Mouse (Mus musculus): ENCODE measurements around the gene Ecm1. TPM values are rescaled to one million over a fixed set of nuclear protein-coding genes. Genes with fewer than 3 reads are reported as not detected.

The Ecm1 gene
- polyA plus RNA-seq, 1 experiment from 2014 or later, result 15.3 TPM

DNA sequence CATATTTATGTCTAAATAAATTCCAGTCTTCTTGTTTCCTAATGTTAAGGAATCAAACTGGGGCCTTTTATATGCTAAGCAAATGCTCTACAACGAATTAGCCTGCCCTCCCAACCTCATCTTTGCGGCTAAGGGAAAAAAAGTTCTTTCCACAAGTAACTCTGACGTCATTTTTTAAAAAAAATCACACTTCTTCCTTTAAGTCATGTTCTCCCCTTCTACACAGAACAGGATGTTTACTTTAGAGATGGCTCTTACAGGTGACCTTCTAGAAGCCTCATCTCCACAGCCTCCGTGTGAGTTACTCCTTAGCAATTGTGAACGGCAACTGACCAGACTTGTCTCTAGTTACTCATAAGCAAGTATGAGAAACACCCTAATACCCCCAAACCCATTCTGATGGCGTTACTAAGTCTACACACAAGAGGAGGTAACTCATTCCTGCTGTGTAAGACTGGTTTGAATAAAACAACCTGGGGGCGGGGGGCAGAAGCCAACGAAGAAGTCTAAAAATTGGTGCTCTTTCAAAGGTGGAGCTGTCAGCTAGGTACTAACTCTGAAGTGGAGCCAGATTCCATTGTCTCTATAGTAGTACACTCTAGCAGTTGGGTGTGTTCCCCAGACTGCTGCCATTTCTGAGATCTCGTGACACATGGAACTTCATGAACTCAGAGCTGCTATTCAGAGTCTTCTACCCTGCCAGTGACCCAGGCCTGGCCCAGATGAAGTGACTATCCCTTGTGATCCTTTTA lies 19.3 kb upstream of the Ecm1 start:
- H3K36me3 ChIP-seq (ENCODE audit: control insufficient read depth, insufficient read depth, low read length), result 0 out of 2 replicates have a peak, but pooled peaks cover 1% of the 10 kb centered on the region
- H3K9ac ChIP-seq (ENCODE audit: low read depth, low read length), result no peak overlapping the region
- 46% methylated on average over 9 of the region's 9 CpGs for WGBS
- H3K27ac ChIP-seq (ENCODE audit: low read length), result no peak overlapping the region
- no peaks in the 10 kb centered on the region; the same call in 1 of the 2 replicates for H3K4me1 ChIP-seq (ENCODE audit: control insufficient read depth, insufficient read depth, low read length)
- H3K4me2 ChIP-seq (ENCODE audit: low read depth, low read length), result no peak overlapping the region
- no peak for ATAC-seq
- no peaks in the 10 kb centered on the region for H3K9me3 ChIP-seq (ENCODE audit: control insufficient read depth, low read length)
- H3K27me3 ChIP-seq (replicated peaks; ENCODE audit: control insufficient read depth, insufficient read depth, low read length), result no peaks in the 10 kb centered on the region
- H3K4me3 ChIP-seq (ENCODE audit: low read length), result no peak overlapping the region

DNA sequence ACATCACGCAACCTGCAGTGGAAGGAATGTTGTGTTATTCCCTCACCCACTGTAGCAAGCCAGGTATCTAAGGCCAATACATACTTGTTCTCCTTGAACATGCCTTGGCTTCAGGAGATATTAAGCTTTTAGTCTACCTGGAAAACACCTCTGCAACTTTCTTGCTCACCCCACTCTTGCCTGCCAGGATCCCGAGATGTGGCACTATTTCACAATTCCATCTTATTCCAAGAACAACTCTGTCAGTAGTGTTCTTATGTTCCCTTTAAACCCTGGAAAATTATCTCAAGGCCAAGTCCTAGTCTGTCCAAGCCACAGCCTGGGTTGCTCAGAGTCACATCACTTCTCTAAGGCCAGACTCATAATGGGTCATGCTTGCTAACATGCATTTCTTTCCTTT lies 17.4 kb upstream of the Ecm1 start:
- no peaks in the 10 kb centered on the region; the same call in 1 of the 2 replicates for H3K36me3 ChIP-seq (ENCODE audit: control insufficient read depth, insufficient read depth, low read length)
- H3K9me3 ChIP-seq (ENCODE audit: control insufficient read depth, low read length), result no peaks in the 10 kb centered on the region
- H3K4me1 ChIP-seq (ENCODE audit: control insufficient read depth, insufficient read depth, low read length), result no peaks in the 10 kb centered on the region; the same call in 1 of the 2 replicates
- H3K27ac ChIP-seq (ENCODE audit: low read length), result no peak overlapping the region
- H3K4me3 ChIP-seq (ENCODE audit: low read length), result no peak overlapping the region
- ATAC-seq, result no peak
- no peak overlapping the region for H3K4me2 ChIP-seq (ENCODE audit: low read depth, low read length)
- no peak overlapping the region for H3K9ac ChIP-seq (ENCODE audit: low read depth, low read length)
- WGBS, result 90% methylated on average over 2 of the region's 2 CpGs
- no peaks in the 10 kb centered on the region for H3K27me3 ChIP-seq (replicated peaks; ENCODE audit: control insufficient read depth, insufficient read depth, low read length)

DNA sequence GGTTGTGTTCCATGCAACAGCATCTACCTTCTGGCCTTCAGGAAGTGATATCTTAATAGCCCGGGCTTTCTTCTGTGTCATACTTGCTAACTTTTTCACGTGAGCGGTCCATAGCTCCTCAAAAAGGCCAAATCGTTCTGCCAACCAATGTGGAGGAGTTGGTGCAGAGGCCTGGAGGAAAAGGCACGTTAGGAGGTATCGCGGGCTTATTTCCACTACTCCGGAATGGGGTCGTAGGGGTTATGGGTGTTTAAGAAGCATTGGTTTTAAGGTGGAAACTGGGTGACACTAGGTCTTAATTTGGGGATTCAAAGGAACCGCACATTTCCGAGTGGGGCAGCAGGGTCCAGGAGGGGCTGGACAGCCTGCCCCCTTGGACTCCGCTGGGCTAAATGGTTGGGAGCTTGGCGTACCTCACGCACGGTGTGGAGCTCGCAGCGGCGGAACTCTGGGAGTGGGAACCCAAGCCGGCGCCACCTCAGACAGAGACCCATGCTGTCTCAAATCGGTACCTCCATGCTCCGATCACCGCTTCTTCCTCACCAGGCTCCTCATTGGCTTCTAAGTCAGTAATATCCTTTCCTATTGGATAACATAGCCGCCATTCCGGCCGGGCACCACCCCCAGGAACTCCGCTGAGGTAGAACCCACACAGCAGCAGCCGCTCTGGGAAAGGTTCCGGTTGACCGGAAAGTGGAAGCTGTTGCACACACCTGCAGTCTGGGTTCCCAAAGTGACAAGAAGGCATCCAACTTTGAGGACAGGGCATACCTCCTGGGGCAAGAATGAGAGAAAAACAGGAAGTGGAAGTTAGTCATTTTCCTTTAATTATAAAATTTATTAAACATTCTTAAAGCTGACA lies 15.2 kb upstream of the Ecm1 start:
- 0 out of 2 replicates have a peak overlapping the region, but pooled peaks have one; percentile 37 for H3K27ac ChIP-seq (ENCODE audit: low read length)
- peak overlapping the region; percentile 67 for H3K4me2 ChIP-seq (ENCODE audit: low read depth, low read length)
- under 1% methylated on average over 30 of the region's 30 CpGs for WGBS
- H3K9me3 ChIP-seq (ENCODE audit: control insufficient read depth, low read length), result no peaks in the 10 kb centered on the region
- H3K4me1 ChIP-seq (ENCODE audit: control insufficient read depth, insufficient read depth, low read length), result no peaks in the 10 kb centered on the region; the same call in 1 of the 2 replicates
- H3K4me3 ChIP-seq (ENCODE audit: low read length), result peak overlapping the region; percentile 98
- ATAC-seq, result peak; percentile 99
- H3K36me3 ChIP-seq (ENCODE audit: control insufficient read depth, insufficient read depth, low read length), result peaks cover 7% of the 10 kb centered on the region
- H3K27me3 ChIP-seq (replicated peaks; ENCODE audit: control insufficient read depth, insufficient read depth, low read length), result no peaks in the 10 kb centered on the region
- H3K9ac ChIP-seq (ENCODE audit: low read depth, low read length), result peak overlapping the region; percentile 89

DNA sequence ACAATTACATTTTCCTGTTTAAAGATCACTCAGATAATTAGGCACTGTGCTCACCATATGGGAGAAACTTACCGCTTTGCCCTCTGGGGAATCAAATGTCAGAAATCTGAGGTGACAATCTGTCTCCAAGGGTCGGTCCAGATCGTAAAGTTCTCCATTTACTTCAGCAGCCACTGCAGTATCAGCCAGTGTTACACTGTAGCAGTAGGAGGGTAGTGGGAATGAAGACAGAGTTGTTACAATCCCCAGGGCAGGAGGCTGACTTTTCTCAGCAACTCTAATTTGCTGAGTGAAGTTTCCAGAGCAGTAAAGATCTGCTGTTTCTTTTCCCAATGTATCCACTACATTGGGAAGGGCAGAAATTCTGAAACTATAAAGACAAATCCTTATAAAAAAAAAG lies 13.6 kb upstream of the Ecm1 start:
- Histone ChIP-seq H3K9ac (ENCODE audit: low read depth, low read length) (no peak overlapping the region), H3K27ac (ENCODE audit: low read length) (no peak overlapping the region), H3K9me3 (ENCODE audit: control insufficient read depth, low read length) (no peaks in the 10 kb centered on the region), H3K4me1 (ENCODE audit: control insufficient read depth, insufficient read depth, low read length) (no peaks in the 10 kb centered on the region), H3K4me2 (ENCODE audit: low read depth, low read length) (no peak overlapping the region), H3K27me3 (replicated peaks; ENCODE audit: control insufficient read depth, insufficient read depth, low read length) (no peaks in the 10 kb centered on the region), H3K36me3 (ENCODE audit: control insufficient read depth, insufficient read depth, low read length) (peaks cover 12% of the 10 kb centered on the region), H3K4me3 (ENCODE audit: low read length) (no peak overlapping the region)
- no peak for ATAC-seq
- 81% methylated on average over 3 of the region's 3 CpGs for WGBS

DNA sequence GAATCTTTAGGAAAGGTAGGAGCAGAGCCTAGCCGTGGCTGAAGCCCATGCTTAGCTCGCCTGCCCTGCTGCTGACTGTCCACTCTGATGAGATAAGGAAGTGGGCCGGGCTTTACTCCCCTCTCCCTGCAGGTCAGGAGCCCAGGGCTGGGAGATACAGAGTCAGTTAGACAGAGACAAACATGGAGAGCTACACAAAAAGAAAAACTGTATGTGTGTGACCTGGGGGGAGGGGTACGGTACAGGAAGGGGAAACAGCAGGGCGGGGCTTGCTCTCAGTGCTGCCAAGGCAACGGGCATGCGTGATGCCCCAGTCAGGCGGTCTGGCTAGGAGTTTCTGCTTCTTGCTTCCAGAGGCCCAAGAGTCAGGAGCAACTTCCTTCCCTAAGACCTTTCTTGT lies 1.0 kb upstream of the Ecm1 start:
- WGBS, result 58% methylated on average over 8 of the region's 8 CpGs
- Histone ChIP-seq H3K4me2 (ENCODE audit: low read depth, low read length) (no peak overlapping the region), H3K4me1 (ENCODE audit: control insufficient read depth, insufficient read depth, low read length) (peaks cover 8% of the 10 kb centered on the region; the same call in 1 of the 2 replicates), H3K36me3 (ENCODE audit: control insufficient read depth, insufficient read depth, low read length) (peaks cover 16% of the 10 kb centered on the region), H3K4me3 (ENCODE audit: low read length) (no peak overlapping the region), H3K27ac (ENCODE audit: low read length) (no peak overlapping the region), H3K9ac (ENCODE audit: low read depth, low read length) (no peak overlapping the region), H3K9me3 (ENCODE audit: control insufficient read depth, low read length) (no peaks in the 10 kb centered on the region), H3K27me3 (replicated peaks; ENCODE audit: control insufficient read depth, insufficient read depth, low read length) (no peaks in the 10 kb centered on the region)
- peak; percentile 41 for ATAC-seq

DNA sequence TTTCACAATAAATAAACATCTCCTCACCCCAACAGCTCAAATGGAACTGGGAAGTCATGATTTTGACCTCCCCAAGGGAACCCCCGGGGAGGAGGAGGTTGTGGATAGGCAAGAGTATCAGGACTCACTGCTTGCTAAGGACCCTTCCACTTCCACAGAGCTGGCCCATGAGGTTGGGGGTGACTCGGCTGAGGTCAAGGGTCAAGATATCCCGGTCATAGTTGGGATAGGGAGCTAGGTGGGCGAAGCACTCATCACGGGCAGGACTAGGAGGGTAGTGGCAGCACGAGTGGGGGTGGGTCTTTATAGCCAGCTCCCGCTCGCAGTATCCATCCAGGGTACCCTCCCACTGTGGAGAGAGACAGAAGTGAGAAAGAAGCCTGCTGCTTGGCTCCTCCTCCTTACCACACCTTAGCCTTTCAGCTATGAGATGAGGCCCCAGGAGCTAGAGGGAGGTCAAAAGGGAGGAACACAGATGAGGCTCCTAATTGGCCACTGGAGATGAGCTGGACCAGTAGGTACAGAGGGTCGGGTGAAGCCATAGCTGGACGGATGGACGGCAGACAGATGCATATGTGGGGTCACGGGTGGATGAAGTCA lies 4.2 kb downstream of the Ecm1 start:
- Histone ChIP-seq H3K4me1 (ENCODE audit: control insufficient read depth, insufficient read depth, low read length) (peaks cover 13% of the 10 kb centered on the region; the same call in 1 of the 2 replicates), H3K27ac (ENCODE audit: low read length) (no peak overlapping the region), H3K4me2 (ENCODE audit: low read depth, low read length) (no peak overlapping the region), H3K9ac (ENCODE audit: low read depth, low read length) (no peak overlapping the region), H3K9me3 (ENCODE audit: control insufficient read depth, low read length) (no peaks in the 10 kb centered on the region), H3K36me3 (ENCODE audit: control insufficient read depth, insufficient read depth, low read length) (peaks cover 9% of the 10 kb centered on the region; the same call in 1 of the 2 replicates), H3K4me3 (ENCODE audit: low read length) (no peak overlapping the region), H3K27me3 (replicated peaks; ENCODE audit: control insufficient read depth, insufficient read depth, low read length) (no peaks in the 10 kb centered on the region)
- WGBS, result 84% methylated on average over 12 of the region's 12 CpGs
- no peak for ATAC-seq

DNA sequence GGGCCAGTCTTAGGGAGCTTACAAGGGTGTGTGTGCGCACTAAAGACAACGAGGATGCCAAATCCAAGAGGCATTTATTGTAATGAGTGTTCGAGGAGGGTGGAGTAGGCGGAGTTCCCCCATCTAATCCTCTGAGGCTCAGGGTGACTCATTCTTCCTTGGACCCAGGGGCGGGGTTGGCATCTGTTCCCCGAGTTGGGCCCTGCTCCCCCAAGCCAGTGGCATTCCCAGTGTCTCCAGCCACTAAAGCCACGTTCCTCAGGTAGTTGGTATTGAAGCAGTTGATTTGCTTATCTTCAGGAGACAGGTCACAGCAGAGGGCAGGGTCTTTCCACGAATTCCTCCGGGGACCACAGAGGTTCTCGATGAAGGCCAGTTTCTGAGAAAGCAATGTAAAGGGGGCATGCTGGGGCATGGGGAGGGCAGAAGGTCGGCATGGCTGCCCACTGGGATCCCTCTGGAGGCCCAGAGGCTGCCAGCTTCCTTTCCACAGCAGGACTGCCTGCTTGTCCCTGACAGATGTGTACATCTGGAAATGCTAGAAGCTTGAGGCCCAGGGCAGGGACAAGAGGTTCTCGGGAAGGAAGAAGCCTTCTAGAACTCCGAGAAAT lies 5.2 kb downstream of the Ecm1 start:
- no peak overlapping the region for H3K4me3 ChIP-seq (ENCODE audit: low read length)
- peak overlapping the region; percentile 12; the same call in 1 of the 2 replicates for H3K27ac ChIP-seq (ENCODE audit: low read length)
- ATAC-seq, result peak; percentile 49; the same call in 1 of the 2 replicates
- H3K9ac ChIP-seq (ENCODE audit: low read depth, low read length), result 0 out of 2 replicates have a peak overlapping the region, but pooled peaks have one; percentile 1
- no peaks in the 10 kb centered on the region for H3K9me3 ChIP-seq (ENCODE audit: control insufficient read depth, low read length)
- H3K4me2 ChIP-seq (ENCODE audit: low read depth, low read length), result no peak overlapping the region
- WGBS, result 75% methylated on average over 13 of the region's 13 CpGs
- H3K4me1 ChIP-seq (ENCODE audit: control insufficient read depth, insufficient read depth, low read length), result peaks cover 6% of the 10 kb centered on the region; the same call in 1 of the 2 replicates
- peaks cover 9% of the 10 kb centered on the region; the same call in 1 of the 2 replicates for H3K36me3 ChIP-seq (ENCODE audit: control insufficient read depth, insufficient read depth, low read length)
- no peaks in the 10 kb centered on the region for H3K27me3 ChIP-seq (replicated peaks; ENCODE audit: control insufficient read depth, insufficient read depth, low read length)

DNA sequence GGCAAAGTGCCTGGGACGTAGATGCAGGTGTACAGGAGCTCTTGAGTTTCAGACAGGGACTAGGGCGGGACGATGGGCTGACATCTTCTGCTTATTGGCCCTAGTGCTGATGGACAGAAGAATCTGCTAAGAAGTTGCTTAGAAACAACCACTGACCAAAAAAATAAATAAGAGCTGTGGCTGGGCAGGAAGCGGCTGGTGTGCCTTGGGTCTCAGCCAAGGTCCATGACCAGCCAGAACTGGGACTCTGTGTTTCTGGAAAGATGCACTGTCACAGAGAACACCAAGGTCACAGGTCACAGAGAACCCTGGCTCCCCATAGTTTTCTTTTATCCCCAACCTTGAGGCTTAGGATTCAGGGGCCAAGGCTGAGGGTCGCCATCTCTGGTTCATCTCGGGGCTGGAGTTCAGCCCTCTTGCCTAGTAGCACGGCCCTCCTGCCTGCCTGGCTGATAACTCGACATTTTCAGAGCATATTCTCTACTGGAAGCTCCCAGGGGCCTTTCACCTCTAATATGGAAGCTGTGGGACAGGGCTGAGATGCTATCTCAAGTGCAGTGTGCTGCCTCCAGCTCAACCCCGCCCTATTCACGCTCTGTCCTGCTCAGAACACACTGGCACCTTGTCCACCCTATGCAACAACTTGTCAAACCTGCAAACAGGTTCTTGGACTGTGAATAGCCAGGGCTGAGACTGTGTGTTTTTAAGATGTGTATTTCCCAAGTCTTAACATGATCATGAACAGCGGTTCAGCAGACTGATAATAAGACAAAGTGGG lies 6.4 kb downstream of the Ecm1 start:
- no peak overlapping the region for H3K4me2 ChIP-seq (ENCODE audit: low read depth, low read length)
- H3K9me3 ChIP-seq (ENCODE audit: control insufficient read depth, low read length), result no peaks in the 10 kb centered on the region
- peaks cover 4% of the 10 kb centered on the region; the same call in 1 of the 2 replicates for H3K4me1 ChIP-seq (ENCODE audit: control insufficient read depth, insufficient read depth, low read length)
- no peak for ATAC-seq
- no peak overlapping the region for H3K4me3 ChIP-seq (ENCODE audit: low read length)
- 81% methylated on average over 11 of the region's 11 CpGs for WGBS
- no peaks in the 10 kb centered on the region for H3K27me3 ChIP-seq (replicated peaks; ENCODE audit: control insufficient read depth, insufficient read depth, low read length)
- peaks cover 9% of the 10 kb centered on the region; the same call in 1 of the 2 replicates for H3K36me3 ChIP-seq (ENCODE audit: control insufficient read depth, insufficient read depth, low read length)
- H3K27ac ChIP-seq (ENCODE audit: low read length), result no peak overlapping the region
- no peak overlapping the region for H3K9ac ChIP-seq (ENCODE audit: low read depth, low read length)
